Mouse (Mus musculus) ES-Bruce4 (cell line): ENCODE data around the gene Sh3glb1. TPM values are rescaled to one million over a fixed set of nuclear protein-coding genes. Genes with fewer than 3 reads are reported as not detected.
"Not testable (repeated sequence)": the region's sequence is repeated elsewhere in the genome, so short reads cannot be mapped to it uniquely, and the experiment has no call there.

Experiments used
- H3K27ac ChIP-seq: 2 replicates; pipeline ENCODE4 v1.5.1; 2012; ENCODE audit warnings: low read length, inconsistent platforms; ENCODE audit not compliant: insufficient read depth
- H3K27me3 ChIP-seq: 2 replicates; pipeline ENCODE4 v1.6.1; 2012; ENCODE audit warnings: mild to moderate bottlenecking, low read length, inconsistent platforms; ENCODE audit not compliant: control insufficient read depth, poor library complexity, insufficient read depth, severe bottlenecking
- H3K36me3 ChIP-seq: 2 replicates; pipeline ENCODE4 v1.6.1; 2012; ENCODE audit warnings: inconsistent platforms, mild to moderate bottlenecking, low read length, moderate library complexity; ENCODE audit not compliant: control insufficient read depth, poor library complexity, insufficient read depth, severe bottlenecking
- H3K4me1 ChIP-seq: one replicate; pipeline ENCODE4 v1.8.1; 2011; ENCODE audit warnings: low read length; ENCODE audit not compliant: control insufficient read depth, insufficient read depth
- H3K4me3 ChIP-seq: 2 replicates; pipeline ENCODE4 v1.5.1; 2011; ENCODE audit warnings: low read depth, mild to moderate bottlenecking, low read length
- H3K9ac ChIP-seq: 2 replicates; pipeline ENCODE4 v1.6.1; 2012; ENCODE audit warnings: low read depth, mild to moderate bottlenecking, inconsistent platforms; ENCODE audit not compliant: poor library complexity, severe bottlenecking
- H3K9me3 ChIP-seq: replicated peaks from 2 replicates; pipeline ENCODE4 v1.6.1; 2012; ENCODE audit warnings: mild to moderate bottlenecking, low read length, inconsistent platforms; ENCODE audit not compliant: control insufficient read depth, poor library complexity, insufficient read depth, severe bottlenecking
- CTCF ChIP-seq: IDR thresholded peaks from one replicate; pipeline ENCODE4 v1.8.1; 2011; ENCODE audit warnings: low read depth, low read length
- EP300 ChIP-seq: IDR thresholded peaks from 2 replicates; pipeline ENCODE4 v1.6.1; 2011; ENCODE audit warnings: low read depth, low read length; ENCODE audit not compliant: insufficient read depth
- POLR2A ChIP-seq: IDR thresholded peaks from one replicate; pipeline ENCODE4 v1.8.1; 2011; ENCODE audit warnings: low read length; ENCODE audit not compliant: insufficient read depth
- polyA plus RNA-seq: library from polyadenylated mRNA; stranded (reverse); fragments of >200 nt; gene quantifications from 2 replicates; pipeline ENCODE4 v1.2.4, GENCODE M21; 2011; ENCODE audit warnings: low read depth; ENCODE audit not compliant: missing spikeins, insufficient read depth, insufficient read length

The Sh3glb1 gene
- polyA plus RNA-seq, 1 experiment, result 115 TPM

- TF ChIP-seq CTCF (peak; percentile 86), POLR2A (no peak), EP300 (no peak)
- Histone ChIP-seq H3K36me3 (no peaks in the 10 kb centered on the region), H3K27ac (no peak overlapping the region), H3K4me3 (no peak overlapping the region), H3K4me1 (no peaks in the 10 kb centered on the region), H3K27me3 (no peaks in the 10 kb centered on the region), H3K9me3 (no peaks in the 10 kb centered on the region), H3K9ac (no peak overlapping the region)
Measured at GRCm38 (mm10) chr3:144753120-144753519, 33.0 kb upstream of the Sh3glb1 start.

- not testable (repeated sequence) for H3K27me3 ChIP-seq, H3K4me1 ChIP-seq, H3K27ac ChIP-seq, H3K36me3 ChIP-seq, H3K4me3 ChIP-seq, H3K9me3 ChIP-seq, H3K9ac ChIP-seq
Measured at GRCm38 (mm10) chr3:144749062-144749963, 29.2 kb upstream of the Sh3glb1 start.

- not testable (repeated sequence) for H3K9me3 ChIP-seq, H3K9ac ChIP-seq
Measured at GRCm38 (mm10) chr3:144747706-144748105, 27.6 kb upstream of the Sh3glb1 start.

GRCm38 (mm10) chr3:144738396-144738795 is 18.3 kb upstream of the Sh3glb1 start:
- H3K27me3 ChIP-seq, H3K36me3 ChIP-seq, H3K4me1 ChIP-seq, H3K9me3 ChIP-seq, H3K27ac ChIP-seq: not testable (repeated sequence)
- Histone ChIP-seq H3K4me3 (peak overlapping the region; percentile 63), H3K9ac (peak overlapping the region; percentile 36)

More at GRCm38 (mm10) chr3:144747706-144748105, 27.6 kb upstream of the Sh3glb1 start:
- H3K36me3 ChIP-seq, H3K27me3 ChIP-seq, H3K4me3 ChIP-seq, H3K4me1 ChIP-seq, H3K27ac ChIP-seq: not testable (repeated sequence)

GRCm38 (mm10) chr3:144736831-144737230 is 16.7 kb upstream of the Sh3glb1 start:
- Histone ChIP-seq H3K9ac (no peak overlapping the region), H3K9me3 (no peaks in the 10 kb centered on the region), H3K4me3 (no peak overlapping the region), H3K4me1 (no peaks in the 10 kb centered on the region), H3K27me3 (no peaks in the 10 kb centered on the region), H3K36me3 (no peaks in the 10 kb centered on the region), H3K27ac (no peak overlapping the region)
- TF ChIP-seq CTCF (peak; percentile 61), POLR2A (no peak)

GRCm38 (mm10) chr3:144723455-144723854 is 3.3 kb upstream of the Sh3glb1 start:
- Histone ChIP-seq H3K9me3 (no peaks in the 10 kb centered on the region), H3K36me3 (no peaks in the 10 kb centered on the region), H3K9ac (no peak overlapping the region), H3K4me1 (no peaks in the 10 kb centered on the region), H3K27me3 (no peaks in the 10 kb centered on the region), H3K4me3 (no peak overlapping the region), H3K27ac (no peak overlapping the region)
- no peak for TF ChIP-seq EP300
- TF ChIP-seq POLR2A, result no peak
- TF ChIP-seq CTCF, result peak; percentile 70

GRCm38 (mm10) chr3:144722566-144722965 is 2.4 kb upstream of the Sh3glb1 start:
- not testable (repeated sequence) for H3K4me3 ChIP-seq, H3K27me3 ChIP-seq, H3K4me1 ChIP-seq, H3K27ac ChIP-seq, H3K36me3 ChIP-seq, H3K9me3 ChIP-seq, H3K9ac ChIP-seq
